Mouse (Mus musculus) monocyte, adult 5-6 weeks (primary cell): ENCODE measurements around the gene Nol10. TPM values are rescaled to one million over a fixed set of nuclear protein-coding genes. Genes with fewer than 3 reads are reported as not detected.

Source experiments
- ATAC-seq: fragments of 153-309, 156-312 bp; replicated peaks from 2 replicates; pipeline ENCODE4 v1.8.0; 2017; ENCODE audit warnings: mild to moderate bottlenecking; ENCODE audit not compliant: low TSS enrichment, insufficient number of reproducible peaks, severe bottlenecking, poor library complexity, low FRiP score
- total RNA-seq: library from RNA; stranded (forward); fragments of 200-1000, 200-491, 200-594 nt; gene quantifications from 3 replicates; pipeline ENCODE4 v1.2.3, GENCODE M21; 2017

Gene Nol10
- total RNA-seq, 1 experiment from 2014 or later: 8.7 TPM

- ATAC-seq: no peak
These were observed 10.7 kb downstream of the Nol10 start for GRCm38 (mm10) chr12:17358981-17359380.

GRCm38 (mm10) chr12:17360104-17360503 lies 11.8 kb downstream of the Nol10 start:
- ATAC-seq: no peak

- no peak for ATAC-seq
These were observed 12.4 kb downstream of the Nol10 start for GRCm38 (mm10) chr12:17360650-17361049.

- no peak for ATAC-seq
These were observed 14.1 kb downstream of the Nol10 start for GRCm38 (mm10) chr12:17362316-17362715.

GRCm38 (mm10) chr12:17366981-17367380 lies 18.7 kb downstream of the Nol10 start:
- ATAC-seq: 0 out of 2 replicates have a peak, but pooled peaks have one; percentile 68

- no peak for ATAC-seq
These were observed 20.9 kb downstream of the Nol10 start for GRCm38 (mm10) chr12:17369111-17369510.

- 0 out of 2 replicates have a peak, but pooled peaks have one; percentile 22 for ATAC-seq
These were observed 21.5 kb downstream of the Nol10 start for GRCm38 (mm10) chr12:17369551-17370325.

GRCm38 (mm10) chr12:17371589-17372235 lies 23.5 kb downstream of the Nol10 start:
- no peak for ATAC-seq

- ATAC-seq: no peak
These were observed 24.4 kb downstream of the Nol10 start for GRCm38 (mm10) chr12:17372696-17373095.

GRCm38 (mm10) chr12:17373470-17373975 lies 25.3 kb downstream of the Nol10 start:
- no peak for ATAC-seq

- no peak for ATAC-seq
These were observed 27.0 kb downstream of the Nol10 start for GRCm38 (mm10) chr12:17375243-17375642.

GRCm38 (mm10) chr12:17376521-17376920 lies 28.3 kb downstream of the Nol10 start:
- no peak for ATAC-seq

GRCm38 (mm10) chr12:17380991-17381390 lies 32.7 kb downstream of the Nol10 start:
- no peak for ATAC-seq

GRCm38 (mm10) chr12:17382759-17383158 lies 34.5 kb downstream of the Nol10 start:
- no peak for ATAC-seq

GRCm38 (mm10) chr12:17386896-17387295 lies 38.6 kb downstream of the Nol10 start:
- no peak for ATAC-seq

GRCm38 (mm10) chr12:17387332-17388135 lies 39.3 kb downstream of the Nol10 start:
- no peak for ATAC-seq

- no peak for ATAC-seq
These were observed 39.8 kb downstream of the Nol10 start for GRCm38 (mm10) chr12:17388136-17388437.

GRCm38 (mm10) chr12:17390036-17390435 lies 41.8 kb downstream of the Nol10 start:
- no peak for ATAC-seq

GRCm38 (mm10) chr12:17390510-17390909 lies 42.3 kb downstream of the Nol10 start:
- no peak for ATAC-seq
